Mouse (Mus musculus): ENCODE measurements at regions not wholly inside any gene's neighbourhood (a gene's known extent, or its start where the extent isn't known, plus 50 kb on each side); places are given as distances from the start of the nearest gene placed in this dataset.

- TF ChIP-seq CTCF (IDR thresholded peaks at IDR 0.05; ENCODE audit: low read depth): no peak
- no peak for TF ChIP-seq EP300 (IDR thresholded peaks at IDR 0.05; ENCODE audit: low read depth)
Observed at GRCm38 (mm10) chr8:30557429-30557828, 2871.1 kb upstream of the 5930422O12Rik start.
